Mouse (Mus musculus) CH12.LX (cell line): ENCODE measurements around the gene Cox8a. TPM values are rescaled to one million over a fixed set of nuclear protein-coding genes. Genes with fewer than 3 reads are reported as not detected.

ENCODE experiments used
- DNase-seq: peaks from one replicate; pipeline ENCODE4 v3.0.0-alpha.2; 2013; ENCODE audit errors: extremely low read depth
- H3K27ac ChIP-seq: 2 replicates; pipeline ENCODE4 v1.5.1; 2012; ENCODE audit warnings: low read depth, mild to moderate bottlenecking, control low read depth, moderate library complexity; ENCODE audit not compliant: insufficient read depth
- H3K27me3 ChIP-seq: replicated peaks from 2 replicates; pipeline ENCODE3; 2012; ENCODE audit warnings: inconsistent platforms
- H3K36me3 ChIP-seq, 2 experiments: replicated peaks in 1 of 2; 2 replicates each; pipeline versions ENCODE3 to v1.6.1; 2012; ENCODE audit warnings: inconsistent platforms in 1 of 2, low read length in 1 of 2, mild to moderate bottlenecking in 1 of 2, mixed read lengths in 1 of 2, moderate library complexity in 1 of 2; ENCODE audit not compliant: control insufficient read depth in 1 of 2, insufficient read depth in 1 of 2
- H3K4me1 ChIP-seq, 2 experiments: 2 replicates each; pipeline ENCODE4 v1.6.1; 2012; ENCODE audit warnings: inconsistent platforms in 1 of 2, moderate library complexity in 1 of 2; ENCODE audit not compliant: insufficient read depth in 2 of 2, control insufficient read depth in 1 of 2
- H3K4me2 ChIP-seq: 2 replicates; pipeline ENCODE4 v1.6.1; 2012; ENCODE audit warnings: low read depth, mild to moderate bottlenecking, control low read depth; ENCODE audit not compliant: poor library complexity, insufficient read depth, severe bottlenecking
- H3K4me3 ChIP-seq, 3 experiments: fragments of 150-350 bp in 1 of 3; sonication (generic) in 1 of 3; replicated peaks in 1 of 3; 2 replicates each; pipeline versions ENCODE3 to v1.5.1; 2011 to 2012; ENCODE audit warnings: low read depth in 2 of 3, low read length in 2 of 3, mild to moderate bottlenecking in 2 of 3, moderate library complexity in 2 of 3, control low read depth in 1 of 3, improper control_type of control experiment in 1 of 3, inconsistent platforms in 1 of 3, mixed read lengths in 1 of 3; ENCODE audit not compliant: poor library complexity in 1 of 3
- H3K79me2 ChIP-seq: replicated peaks from 2 replicates; pipeline ENCODE4 v1.6.1; 2012; ENCODE audit warnings: mild to moderate bottlenecking, moderate library complexity; ENCODE audit not compliant: control insufficient read depth, poor library complexity, insufficient read depth, severe bottlenecking; ENCODE audit errors: extremely low read depth
- H3K9ac ChIP-seq: 2 replicates; pipeline ENCODE4 v1.6.1; 2012; ENCODE audit warnings: low read depth, mild to moderate bottlenecking, control low read depth, moderate library complexity; ENCODE audit not compliant: insufficient read depth
- H3K9me3 ChIP-seq: replicated peaks from 2 replicates; pipeline ENCODE3; 2012; ENCODE audit warnings: low read length, inconsistent platforms, mixed read lengths
- CTCF ChIP-seq, 2 experiments: IDR thresholded peaks in 1 of 2; conservative IDR thresholded peaks in 1 of 2; 2 replicates each; pipeline ENCODE4 v1.5.1; 2011 to 2012; ENCODE audit warnings: low read depth in 2 of 2, low read length in 2 of 2, improper control_type of control experiment in 1 of 2, inconsistent platforms in 1 of 2, mild to moderate bottlenecking in 1 of 2, moderate library complexity in 1 of 2
- E2F4 ChIP-seq: IDR thresholded peaks from 2 replicates; pipeline ENCODE4 v1.6.1; 2011; ENCODE audit warnings: low read depth, low read length, improper control_type of control experiment; ENCODE audit not compliant: insufficient replicate concordance
- ELF1 ChIP-seq: IDR thresholded peaks from 2 replicates; pipeline ENCODE4 v1.6.1; 2014; ENCODE audit warnings: low read depth, mild to moderate bottlenecking, inconsistent platforms, low read length, improper control_type of control experiment
- JUN ChIP-seq: IDR thresholded peaks from 2 replicates; pipeline ENCODE4 v1.6.1; 2011; ENCODE audit warnings: low read depth, mild to moderate bottlenecking, low read length, improper control_type of control experiment, moderate library complexity; ENCODE audit not compliant: insufficient read depth
- JUND ChIP-seq: conservative IDR thresholded peaks from 2 replicates; pipeline ENCODE4 v1.6.1; 2011; ENCODE audit warnings: low read depth, low read length, improper control_type of control experiment
- KAT2A ChIP-seq: IDR thresholded peaks from 2 replicates; pipeline ENCODE4 v1.6.1; 2012; ENCODE audit warnings: low read length, improper control_type of control experiment, inconsistent platforms; ENCODE audit not compliant: insufficient replicate concordance
- MAZ ChIP-seq: IDR thresholded peaks from 2 replicates; pipeline ENCODE4 v1.6.1; 2012; ENCODE audit warnings: low read depth, mild to moderate bottlenecking, inconsistent platforms, low read length, improper control_type of control experiment, moderate library complexity
- NRF1 ChIP-seq: IDR thresholded peaks from 2 replicates; pipeline ENCODE4 v1.6.1; 2014; ENCODE audit warnings: low read depth, mild to moderate bottlenecking, inconsistent platforms, low read length, improper control_type of control experiment, moderate library complexity
- PAX5 ChIP-seq: IDR thresholded peaks from 2 replicates; pipeline ENCODE4 v1.6.1; 2012; ENCODE audit warnings: low read length, inconsistent platforms, mixed read lengths
- POLR2A ChIP-seq: IDR thresholded peaks from 2 replicates; pipeline ENCODE4 v1.6.1; 2011; ENCODE audit warnings: low read depth, mild to moderate bottlenecking, improper control_type of control experiment, low read length
- RAD21 ChIP-seq: IDR thresholded peaks from 2 replicates; pipeline ENCODE4 v1.6.1; 2011; ENCODE audit warnings: low read depth, mild to moderate bottlenecking, low read length, improper control_type of control experiment, moderate library complexity
- RCOR1 ChIP-seq: conservative IDR thresholded peaks from 2 replicates; pipeline ENCODE4 v1.6.1; 2012; ENCODE audit warnings: low read depth, mild to moderate bottlenecking, inconsistent platforms, low read length, improper control_type of control experiment
- SIN3A ChIP-seq: IDR thresholded peaks from 2 replicates; pipeline ENCODE4 v1.6.1; 2012; ENCODE audit warnings: low read length, improper control_type of control experiment, inconsistent platforms
- SMC3 ChIP-seq: IDR thresholded peaks from 2 replicates; pipeline ENCODE4 v1.6.1; 2011; ENCODE audit warnings: low read depth, low read length, improper control_type of control experiment
- TBP ChIP-seq: conservative IDR thresholded peaks from 2 replicates; pipeline ENCODE4 v1.6.1; 2011; ENCODE audit warnings: low read depth, low read length, improper control_type of control experiment
- USF2 ChIP-seq: conservative IDR thresholded peaks from 2 replicates; pipeline ENCODE4 v1.6.1; 2011; ENCODE audit warnings: low read depth, low read length, improper control_type of control experiment
- ZC3H11A ChIP-seq: IDR thresholded peaks from 2 replicates; pipeline ENCODE4 v1.6.1; 2012; ENCODE audit warnings: low read depth, mild to moderate bottlenecking, inconsistent platforms, low read length, improper control_type of control experiment
- ZKSCAN1 ChIP-seq: IDR thresholded peaks from 2 replicates; pipeline ENCODE4 v1.6.1; 2012; ENCODE audit warnings: low read depth, inconsistent platforms, low read length, improper control_type of control experiment, borderline replicate concordance
- ZMIZ1 ChIP-seq: IDR thresholded peaks from 2 replicates; pipeline ENCODE4 v1.6.1; 2012; ENCODE audit warnings: low read depth, mild to moderate bottlenecking, inconsistent platforms, low read length, improper control_type of control experiment
- ZNF384 ChIP-seq: IDR thresholded peaks from 2 replicates; pipeline ENCODE4 v1.6.1; 2012; ENCODE audit warnings: low read depth, low read length, improper control_type of control experiment, inconsistent platforms
- dilution Hi-C: fragments of 300-500 bp; cut with MboI; formaldehyde crosslinking; loops from 2 replicates; pipeline ENCODE4 v1.14.3; 2020; ENCODE audit warnings: low sequenced_read_pairs; ENCODE audit not compliant: extremely low pct_unique_long_range_greater_than_20kb, extremely low pct_ligation_motif_present
- in situ Hi-C: fragments of 300-500 bp; cut with MboI; formaldehyde crosslinking; loops from 3 replicates; pipeline ENCODE4 v1.14.3; 2019; ENCODE audit warnings: low sequenced_read_pairs, low pct_ligation_motif_present, low pct_unique_long_range_greater_than_20kb, mixed read lengths
- polyA plus RNA-seq: library from polyadenylated mRNA; unstranded; fragments of >175 nt; gene quantifications from 2 replicates; pipeline ENCODE4 v1.2.1, GENCODE M21; 2012; ENCODE audit warnings: low read depth; ENCODE audit not compliant: insufficient read length
- total RNA-seq, 2 experiments: library from RNA; depleted of rRNA; stranded (reverse); fragments of 300-350 nt in 1 of 2; fragments of >200 nt in 1 of 2; gene quantifications; 2 replicates each; pipeline ENCODE4 v1.2.3; 2012 to 2014

The Cox8a gene
- total and polyA plus RNA-seq, 3 experiments: 326 to 896 (median 822) TPM

DNA sequence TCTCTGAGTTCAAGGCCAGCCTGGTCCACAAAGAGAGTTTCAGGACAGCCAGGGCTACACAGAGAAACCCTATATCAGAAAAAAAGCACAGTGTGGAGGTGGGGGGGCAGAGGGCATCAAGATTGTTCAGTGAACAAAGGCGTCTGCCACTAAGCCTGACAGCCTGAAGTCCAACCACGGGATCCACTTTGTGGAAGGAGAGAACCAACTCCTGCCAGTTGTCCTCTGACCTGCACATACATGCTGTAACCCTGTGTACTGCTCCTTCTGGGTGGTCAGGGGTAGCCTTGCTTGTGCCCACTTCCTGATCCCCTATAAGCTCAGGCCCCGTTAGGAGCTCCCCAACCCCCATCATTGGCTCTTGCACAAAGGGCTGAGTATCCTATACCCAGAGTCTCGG is 32.4 kb downstream of the Cox8a start:
- Histone ChIP-seq H3K9me3 (no peaks in the 10 kb centered on the region), H3K4me1 (peaks cover 5 to 6% of the 10 kb centered on the region in 2 experiments; a peak in 1 of 4 replicates), H3K36me3 (no peaks in the 10 kb centered on the region), H3K9ac (no peak overlapping the region), H3K4me2 (no peak overlapping the region), H3K4me3 (no peak overlapping the region), H3K27me3 (peaks cover 86% of the 10 kb centered on the region), H3K27ac (no peak overlapping the region), H3K79me2 (no peaks in the 10 kb centered on the region)
- in situ Hi-C loops (no loop called here), dilution Hi-C loops (no loop called here)
- no peak for DNase-seq
- TF ChIP-seq RAD21 (no peak), ZNF384 (no peak), ZKSCAN1 (no peak), NRF1 (no peak), MAZ (no peak), ZMIZ1 (no peak), E2F4 (no peak), ELF1 (no peak), POLR2A (no peak), RCOR1 (no peak), SMC3 (no peak), SIN3A (no peak), JUN (no peak), USF2 (no peak), TBP (no peak), ZC3H11A (no peak), JUND (no peak), CTCF (conservative IDR thresholded peaks at IDR 0.05 in 1 of 2, IDR thresholded peaks at IDR 0.05 in 1 of 2; ENCODE audit: low read depth in 2 of 2, low read length in 2 of 2) (no peak), PAX5 (no peak), KAT2A (no peak)

DNA sequence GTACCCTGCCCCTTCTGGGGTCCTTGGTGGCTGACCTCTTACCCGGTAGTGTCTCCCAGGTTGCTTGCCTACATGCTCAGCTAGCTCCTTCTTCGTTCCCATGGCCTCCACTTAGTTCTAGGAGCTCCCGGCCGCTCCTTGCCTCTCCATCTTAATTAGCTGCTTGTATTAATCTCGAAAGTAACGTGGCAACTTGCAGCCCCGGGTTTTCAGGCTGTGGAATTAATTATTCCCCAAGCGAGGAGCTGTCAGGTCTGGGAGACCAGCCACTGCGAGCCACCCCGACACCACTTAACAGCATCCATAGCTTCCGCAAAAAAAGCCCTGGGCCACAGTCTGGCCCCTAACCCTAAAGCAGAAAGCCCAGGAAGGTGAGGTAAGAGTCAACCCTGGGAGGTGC is 34.0 kb downstream of the Cox8a start:
- no peak overlapping the region for H3K4me2 ChIP-seq
- H3K27me3 ChIP-seq: peaks cover 86% of the 10 kb centered on the region
- TF ChIP-seq POLR2A (no peak), E2F4 (no peak)
- in situ Hi-C loops: no loop called here
- DNase-seq: no peak
- H3K9me3 ChIP-seq: no peaks in the 10 kb centered on the region
- dilution Hi-C loops: no loop called here
- no peak overlapping the region for H3K4me3 ChIP-seq
- no peak overlapping the region for H3K9ac ChIP-seq
- peaks cover 5 to 6% of the 10 kb centered on the region in 2 experiments; a peak in 1 of 4 replicates for H3K4me1 ChIP-seq
- no peaks in the 10 kb centered on the region for H3K36me3 ChIP-seq
- H3K27ac ChIP-seq: no peak overlapping the region
- no peaks in the 10 kb centered on the region for H3K79me2 ChIP-seq
